Mouse (Mus musculus): Measurements from ENCODE around the gene Speer4a. TPM values are rescaled to one million over a fixed set of nuclear protein-coding genes. Genes with fewer than 3 reads are reported as not detected.
"Not testable (repeated sequence)": the region's sequence is repeated elsewhere in the genome, so short reads cannot be mapped to it uniquely, and the experiment has no call there.

Gene Speer4a
- not detected in 2 replicates for polyA plus RNA-seq (2015; fragmentation: Nextera tagmentation; extraction: Ambion mirVana)

DNA sequence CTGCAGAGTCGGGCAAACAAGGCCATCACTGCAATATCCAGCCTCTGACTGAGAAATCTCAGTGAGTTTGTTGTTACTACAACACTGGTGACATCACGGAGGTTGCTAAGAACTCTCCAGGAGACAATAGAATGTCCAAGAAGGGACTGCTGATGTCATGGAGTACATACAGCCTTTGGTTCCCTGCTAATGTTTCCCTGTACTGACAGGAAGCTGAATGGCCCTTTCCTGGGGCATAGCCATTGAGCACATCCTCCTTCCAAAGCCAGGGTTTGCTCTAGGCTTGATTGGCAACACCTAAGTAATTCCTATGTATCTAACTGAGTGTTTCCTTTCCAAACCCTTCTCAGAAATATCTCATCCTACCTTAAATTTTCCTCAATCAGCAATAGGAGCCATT lies at the start of gene Speer4a:
Gene Speer4a (minus strand): TSS at position 101 of the 400 bp plus-strand sequence.
- ATAC-seq (ENCODE audit: low FRiP score, low TSS enrichment); H3K9ac ChIP-seq (replicated peaks; ENCODE audit: low read length); H3K36me3 ChIP-seq (ENCODE audit: insufficient read depth, low read length); H3K9me3 ChIP-seq (ENCODE audit: low read length); H3K27me3 ChIP-seq (ENCODE audit: insufficient read depth, low read length); H3K4me3 ChIP-seq (ENCODE audit: low read length); H3K4me2 ChIP-seq (replicated peaks; ENCODE audit: low read depth, low read length); H3K27ac ChIP-seq (ENCODE audit: low read length); H3K4me1 ChIP-seq (ENCODE audit: insufficient read depth, low read length): not testable (repeated sequence)
- 69% methylated on average over 2 of the region's 2 CpGs for WGBS

DNA sequence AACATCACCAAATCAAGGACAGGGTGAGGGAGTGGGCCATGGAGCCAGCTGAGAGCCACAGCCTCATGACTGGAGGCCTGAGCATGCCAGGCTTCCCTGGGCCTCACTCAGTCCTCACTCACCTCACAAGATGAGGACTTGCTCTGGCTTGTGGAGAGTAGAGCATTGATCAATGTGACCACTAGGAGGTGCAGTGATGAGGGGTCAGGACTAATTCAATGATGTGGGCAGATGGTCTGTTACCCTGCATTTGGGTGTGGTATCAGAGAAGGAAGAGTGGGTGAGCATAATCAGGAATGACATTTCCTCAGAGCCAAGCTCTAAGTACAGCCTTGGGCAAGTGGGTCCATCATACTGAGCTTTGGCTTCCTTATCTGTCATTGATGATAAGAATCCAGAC lies 39.7 kb upstream of the Speer4a start:
- not testable (repeated sequence) for H3K9ac ChIP-seq (replicated peaks; ENCODE audit: low read length); H3K4me2 ChIP-seq (replicated peaks; ENCODE audit: low read depth, low read length); H3K9me3 ChIP-seq (ENCODE audit: low read length); H3K4me1 ChIP-seq (ENCODE audit: insufficient read depth, low read length); H3K27me3 ChIP-seq (ENCODE audit: insufficient read depth, low read length); H3K4me3 ChIP-seq (ENCODE audit: low read length); ATAC-seq (ENCODE audit: low FRiP score, low TSS enrichment); H3K27ac ChIP-seq (ENCODE audit: low read length); H3K36me3 ChIP-seq (ENCODE audit: insufficient read depth, low read length)

DNA sequence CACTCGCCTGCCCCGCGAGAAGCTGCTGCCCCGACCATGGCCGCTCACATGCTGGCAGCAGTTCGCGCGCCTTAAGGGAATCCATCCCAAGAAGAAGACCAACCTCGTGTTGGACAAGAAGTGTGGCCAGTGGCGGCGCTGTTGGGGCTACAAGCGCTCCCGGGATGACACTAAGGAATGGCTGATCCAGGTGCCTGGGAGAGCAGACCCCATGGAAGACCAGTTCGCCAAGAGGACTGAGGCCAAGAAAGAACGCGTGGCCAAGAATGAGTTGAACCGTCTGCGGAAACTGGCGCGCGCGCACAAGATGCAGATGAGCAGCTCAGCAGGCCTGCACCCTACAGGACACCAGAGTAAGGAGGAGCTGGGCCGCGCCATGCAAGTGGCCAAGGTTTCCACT lies 31.4 kb upstream of the Speer4a start:
- WGBS: 88% methylated on average over 24 of the region's 24 CpGs
- H3K27me3 ChIP-seq (ENCODE audit: insufficient read depth, low read length): no peaks in the 10 kb centered on the region
- H3K4me1 ChIP-seq (ENCODE audit: insufficient read depth, low read length): no peaks in the 10 kb centered on the region

DNA sequence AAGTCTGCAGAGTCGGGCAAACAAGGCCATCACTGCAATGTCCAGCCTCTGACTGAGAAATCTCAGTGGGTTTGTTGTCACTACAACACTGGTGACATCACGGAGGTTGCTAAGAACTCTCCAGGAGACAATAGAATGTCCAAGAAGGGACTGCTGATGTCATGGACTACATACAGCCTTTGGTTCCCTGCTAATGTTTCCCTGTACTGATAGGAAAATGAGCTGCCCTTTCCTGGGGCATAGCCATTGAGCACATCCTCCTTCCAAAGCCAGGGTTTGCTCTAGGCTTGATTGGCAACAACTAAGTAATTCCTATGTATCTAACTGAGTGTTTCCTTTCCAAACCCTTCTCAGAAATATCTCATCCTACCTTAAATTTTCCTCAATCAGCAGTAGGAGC lies 19.1 kb upstream of the Speer4a start, which contains the start of gene Gm7347:
Gene Gm7347 (minus strand): TSS at position 101 of the 400 bp plus-strand sequence.
- H3K27me3 ChIP-seq (ENCODE audit: insufficient read depth, low read length); H3K4me3 ChIP-seq (ENCODE audit: low read length); H3K9ac ChIP-seq (replicated peaks; ENCODE audit: low read length); H3K4me2 ChIP-seq (replicated peaks; ENCODE audit: low read depth, low read length); H3K9me3 ChIP-seq (ENCODE audit: low read length); ATAC-seq (ENCODE audit: low FRiP score, low TSS enrichment); H3K36me3 ChIP-seq (ENCODE audit: insufficient read depth, low read length); H3K27ac ChIP-seq (ENCODE audit: low read length); H3K4me1 ChIP-seq (ENCODE audit: insufficient read depth, low read length): not testable (repeated sequence)
- WGBS: no CpG with 5 or more reads among the region's 2 CpGs

More for the DNA sequence above, 31.4 kb upstream of the Speer4a start:
- H3K9me3 ChIP-seq (ENCODE audit: low read length): 0 out of 2 replicates have a peak, but pooled peaks cover 5% of the 10 kb centered on the region
- no peaks in the 10 kb centered on the region for H3K36me3 ChIP-seq (ENCODE audit: insufficient read depth, low read length)
- ATAC-seq (ENCODE audit: low FRiP score, low TSS enrichment): no peak
- no peak overlapping the region for H3K4me3 ChIP-seq (ENCODE audit: low read length)
- H3K27ac ChIP-seq (ENCODE audit: low read length): no peak overlapping the region
- no peak overlapping the region for H3K4me2 ChIP-seq (replicated peaks; ENCODE audit: low read depth, low read length)
- no peak overlapping the region for H3K9ac ChIP-seq (replicated peaks; ENCODE audit: low read length)

DNA sequence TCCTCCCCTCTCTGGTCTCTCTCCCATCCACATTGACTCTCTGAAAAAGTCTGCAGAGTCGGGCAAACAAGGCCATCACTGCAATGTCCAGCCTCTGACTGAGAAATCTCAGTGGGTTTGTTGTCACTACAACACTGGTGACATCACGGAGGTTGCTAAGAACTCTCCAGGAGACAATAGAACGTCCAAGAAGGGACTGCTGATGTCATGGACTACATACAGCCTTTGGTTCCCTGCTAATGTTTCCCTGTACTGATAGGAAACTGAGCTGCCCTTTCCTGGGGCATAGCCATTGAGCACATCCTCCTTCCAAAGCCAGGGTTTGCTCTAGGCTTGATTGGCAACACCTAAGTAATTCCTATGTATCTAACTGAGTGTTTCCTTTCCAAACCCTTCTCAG lies 16.5 kb downstream of the Speer4a start, which contains the start of gene Gm5862:
Gene Gm5862 (minus strand): TSS at position 101 of the 400 bp plus-strand sequence.
- no CpG with 5 or more reads among the region's 3 CpGs for WGBS
- not testable (repeated sequence) for H3K36me3 ChIP-seq (ENCODE audit: insufficient read depth, low read length); H3K4me2 ChIP-seq (replicated peaks; ENCODE audit: low read depth, low read length); ATAC-seq (ENCODE audit: low FRiP score, low TSS enrichment); H3K9me3 ChIP-seq (ENCODE audit: low read length); H3K4me1 ChIP-seq (ENCODE audit: insufficient read depth, low read length); H3K4me3 ChIP-seq (ENCODE audit: low read length); H3K9ac ChIP-seq (replicated peaks; ENCODE audit: low read length); H3K27me3 ChIP-seq (ENCODE audit: insufficient read depth, low read length); H3K27ac ChIP-seq (ENCODE audit: low read length)

DNA sequence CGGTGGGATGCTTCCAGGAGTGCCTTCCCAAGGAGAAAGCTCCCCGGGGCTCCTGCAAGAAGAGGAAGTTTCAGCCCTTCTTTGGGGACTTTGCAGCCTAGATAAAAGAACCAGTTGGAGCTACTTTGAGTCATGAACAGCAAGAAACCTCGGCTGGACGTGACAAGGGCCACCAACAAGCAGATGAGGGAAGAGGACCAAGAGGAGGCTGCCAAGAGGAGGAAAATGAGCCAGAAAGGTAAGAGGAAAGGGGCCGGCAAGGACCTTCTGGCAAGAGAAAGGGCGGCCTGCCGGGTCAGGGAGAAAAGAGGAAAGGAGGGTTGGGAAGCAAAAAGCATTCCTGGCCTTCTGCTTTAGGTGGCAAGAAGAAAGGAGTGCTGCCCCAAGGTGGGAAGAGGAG lies 31.7 kb downstream of the Speer4a start:
- ATAC-seq (ENCODE audit: low FRiP score, low TSS enrichment); H3K9ac ChIP-seq (replicated peaks; ENCODE audit: low read length); H3K4me3 ChIP-seq (ENCODE audit: low read length); H3K4me1 ChIP-seq (ENCODE audit: insufficient read depth, low read length); H3K9me3 ChIP-seq (ENCODE audit: low read length); H3K36me3 ChIP-seq (ENCODE audit: insufficient read depth, low read length); H3K4me2 ChIP-seq (replicated peaks; ENCODE audit: low read depth, low read length); H3K27me3 ChIP-seq (ENCODE audit: insufficient read depth, low read length); H3K27ac ChIP-seq (ENCODE audit: low read length): not testable (repeated sequence)
- 65% methylated on average over 6 of the region's 7 CpGs for WGBS

DNA sequence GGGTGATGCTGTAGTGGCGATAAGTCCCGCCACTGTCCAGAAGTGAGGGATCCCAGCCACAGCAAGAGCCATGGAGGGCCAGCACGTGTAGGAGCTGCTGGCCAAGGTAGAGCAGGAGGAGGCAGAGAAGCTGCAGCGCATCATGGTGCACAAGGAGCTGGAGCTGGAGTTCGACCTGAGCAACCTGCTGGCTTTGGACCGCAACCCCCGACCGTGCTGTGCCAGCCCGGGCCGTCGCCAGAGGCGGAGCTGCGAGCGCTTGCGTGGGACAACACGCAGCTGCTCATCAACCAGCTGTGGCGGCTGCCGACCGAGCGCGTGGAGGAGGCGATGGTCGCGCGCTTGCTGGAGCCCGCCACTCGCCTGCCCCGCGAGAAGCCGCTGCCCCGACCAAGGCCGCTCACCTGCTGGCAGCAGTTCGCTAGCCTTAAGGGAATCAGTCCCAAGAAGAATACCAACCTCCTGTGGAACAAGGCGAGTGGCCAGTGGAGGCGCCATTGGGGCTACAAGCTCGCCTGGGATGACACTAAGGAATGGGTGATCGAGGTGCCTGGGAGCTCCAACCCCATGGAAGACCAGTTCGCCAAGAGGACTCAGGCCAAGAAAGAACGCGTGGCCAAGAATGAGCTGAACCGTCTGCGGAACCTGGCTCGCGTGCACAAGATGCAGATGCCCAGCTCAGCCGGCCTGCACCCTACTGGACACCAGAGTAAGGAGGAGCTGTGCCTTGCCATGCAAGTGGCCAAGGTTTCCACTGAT lies 32.2 kb downstream of the Speer4a start:
- not testable (repeated sequence) for H3K4me1 ChIP-seq (ENCODE audit: insufficient read depth, low read length); H3K27ac ChIP-seq (ENCODE audit: low read length); H3K36me3 ChIP-seq (ENCODE audit: insufficient read depth, low read length); H3K27me3 ChIP-seq (ENCODE audit: insufficient read depth, low read length); H3K9me3 ChIP-seq (ENCODE audit: low read length)
- ATAC-seq (ENCODE audit: low FRiP score, low TSS enrichment): peak; percentile 89
- Histone ChIP-seq H3K4me3 (ENCODE audit: low read length) (peak overlapping the region; percentile 23), H3K9ac (replicated peaks; ENCODE audit: low read length) (0 out of 2 replicates have a peak overlapping the region, but pooled peaks have one; percentile 28), H3K4me2 (replicated peaks; ENCODE audit: low read depth, low read length) (peak overlapping the region; percentile 47)
- WGBS: 20% methylated on average over 43 of the region's 45 CpGs

DNA sequence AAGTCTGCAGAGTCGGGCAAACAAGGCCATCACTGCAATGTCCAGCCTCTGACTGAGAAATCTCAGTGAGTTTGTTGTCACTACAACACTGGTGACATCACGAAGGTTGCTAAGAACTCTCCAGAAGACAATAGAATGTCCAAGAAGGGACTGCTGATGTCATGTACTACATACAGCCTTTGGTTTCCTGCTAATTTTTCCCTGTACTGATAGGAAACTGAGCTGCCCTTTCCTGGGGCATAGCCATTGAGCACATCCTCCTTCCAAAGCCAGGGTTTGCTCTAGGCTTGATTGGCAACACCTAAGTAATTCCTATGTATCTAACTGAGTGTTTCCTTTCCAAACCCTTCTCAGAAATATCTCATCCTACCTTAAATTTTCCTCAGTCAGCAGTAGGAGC lies 34.7 kb downstream of the Speer4a start, which contains the start of gene Gm1979:
Gene Gm1979 (minus strand): TSS at position 101 of the 400 bp plus-strand sequence.
- H3K4me2 ChIP-seq (replicated peaks; ENCODE audit: low read depth, low read length); H3K36me3 ChIP-seq (ENCODE audit: insufficient read depth, low read length); H3K27ac ChIP-seq (ENCODE audit: low read length); H3K9me3 ChIP-seq (ENCODE audit: low read length); ATAC-seq (ENCODE audit: low FRiP score, low TSS enrichment); H3K27me3 ChIP-seq (ENCODE audit: insufficient read depth, low read length); H3K4me1 ChIP-seq (ENCODE audit: insufficient read depth, low read length); H3K4me3 ChIP-seq (ENCODE audit: low read length); H3K9ac ChIP-seq (replicated peaks; ENCODE audit: low read length): not testable (repeated sequence)
- WGBS: 89% methylated on average over 1 of the region's 2 CpGs

DNA sequence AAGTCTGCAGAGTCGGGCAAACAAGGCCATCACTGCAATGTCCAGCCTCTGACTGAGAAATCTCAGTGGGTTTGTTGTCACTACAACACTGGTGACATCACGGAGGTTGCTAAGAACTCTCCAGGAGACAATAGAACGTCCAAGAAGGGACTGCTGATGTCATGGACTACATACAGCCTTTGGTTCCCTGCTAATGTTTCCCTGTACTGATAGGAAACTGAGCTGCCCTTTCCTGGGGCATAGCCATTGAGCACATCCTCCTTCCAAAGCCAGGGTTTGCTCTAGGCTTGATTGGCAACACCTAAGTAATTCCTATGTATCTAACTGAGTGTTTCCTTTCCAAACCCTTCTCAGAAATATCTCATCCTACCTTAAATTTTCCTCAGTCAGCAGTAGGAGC lies 50.8 kb downstream of the Speer4a start, which contains the start of gene Gm21698:
Gene Gm21698 (minus strand): TSS at position 101 of the 400 bp plus-strand sequence.
- H3K4me1 ChIP-seq (ENCODE audit: insufficient read depth, low read length); H3K4me2 ChIP-seq (replicated peaks; ENCODE audit: low read depth, low read length); H3K4me3 ChIP-seq (ENCODE audit: low read length); H3K36me3 ChIP-seq (ENCODE audit: insufficient read depth, low read length); H3K9ac ChIP-seq (replicated peaks; ENCODE audit: low read length); ATAC-seq (ENCODE audit: low FRiP score, low TSS enrichment); H3K27ac ChIP-seq (ENCODE audit: low read length); H3K9me3 ChIP-seq (ENCODE audit: low read length); H3K27me3 ChIP-seq (ENCODE audit: insufficient read depth, low read length): not testable (repeated sequence)
- no CpG with 5 or more reads among the region's 3 CpGs for WGBS
